Mouse (Mus musculus) MEL (cell line): ENCODE measurements around the gene Mindy1. TPM values are rescaled to one million over a fixed set of nuclear protein-coding genes. Genes with fewer than 3 reads are reported as not detected.

Experiments used
- DNase-seq: peaks from one replicate; pipeline ENCODE4 v3.0.0; 2011; ENCODE audit warnings: low read depth, low spot score
- H3K27ac ChIP-seq: 2 replicates; pipeline ENCODE4 v1.5.1; 2012; ENCODE audit warnings: low read depth, mild to moderate bottlenecking, control low read depth, low read length, moderate library complexity; ENCODE audit not compliant: control insufficient read depth
- H3K27me3 ChIP-seq, 2 experiments: fragments of 150-350 bp in 1 of 2; sonication (generic) in 1 of 2; 2 replicates each; pipeline ENCODE4 v1.6.1; 2012; ENCODE audit warnings: low read length in 2 of 2, mild to moderate bottlenecking in 2 of 2, improper control_type of control experiment in 1 of 2, moderate library complexity in 1 of 2; ENCODE audit not compliant: insufficient read depth in 2 of 2, control insufficient read depth in 1 of 2
- H3K36me3 ChIP-seq, 2 experiments: 2 replicates each; pipeline ENCODE4 v1.6.1; 2012 to 2014; ENCODE audit warnings: low read length in 2 of 2, improper control_type of control experiment in 1 of 2, inconsistent platforms in 1 of 2, mild to moderate bottlenecking in 1 of 2; ENCODE audit not compliant: insufficient read depth in 2 of 2, control insufficient read depth in 1 of 2
- H3K4me1 ChIP-seq, 2 experiments: fragments of 150-350 bp in 1 of 2; sonication (generic) in 1 of 2; 2 replicates each; pipeline ENCODE4 v1.6.1; 2012; ENCODE audit warnings: low read length in 2 of 2, improper control_type of control experiment in 1 of 2, mild to moderate bottlenecking in 1 of 2; ENCODE audit not compliant: insufficient read depth in 2 of 2, control insufficient read depth in 1 of 2
- H3K4me3 ChIP-seq, 2 experiments: fragments of 150-350 bp in 1 of 2; sonication (generic) in 1 of 2; 2 replicates each; pipeline ENCODE4 v1.5.1; 2012; ENCODE audit warnings: low read depth in 2 of 2, low read length in 2 of 2, mild to moderate bottlenecking in 2 of 2, moderate library complexity in 2 of 2, control low read depth in 1 of 2, improper control_type of control experiment in 1 of 2; ENCODE audit not compliant: control insufficient read depth in 1 of 2, insufficient read depth in 1 of 2
- H3K79me2 ChIP-seq: 2 replicates; pipeline ENCODE4 v1.6.1; 2012; ENCODE audit warnings: mild to moderate bottlenecking, low read length, moderate library complexity; ENCODE audit not compliant: control insufficient read depth, poor library complexity, insufficient read depth
- H3K9ac ChIP-seq: 2 replicates; pipeline ENCODE4 v1.6.1; 2012; ENCODE audit warnings: low read depth, mild to moderate bottlenecking, control low read depth, low read length, moderate library complexity; ENCODE audit not compliant: control insufficient read depth, poor library complexity, severe bottlenecking
- H3K9me3 ChIP-seq: fragments of 150-350 bp; sonication (generic); replicated peaks from 2 replicates; pipeline ENCODE4 v1.6.1; 2012; ENCODE audit warnings: mild to moderate bottlenecking, low read length, improper control_type of control experiment, moderate library complexity; ENCODE audit not compliant: insufficient read depth
- BHLHE40 ChIP-seq: IDR thresholded peaks from 2 replicates; pipeline ENCODE4 v1.6.1; 2012; ENCODE audit warnings: low read depth, mild to moderate bottlenecking, inconsistent platforms, low read length, improper control_type of control experiment, borderline replicate concordance
- CHD1 ChIP-seq: IDR thresholded peaks from 2 replicates; pipeline ENCODE4 v1.6.1; 2012; ENCODE audit warnings: low read depth, mild to moderate bottlenecking, inconsistent platforms, low read length, improper control_type of control experiment
- CHD2 ChIP-seq: IDR thresholded peaks from 2 replicates; pipeline ENCODE4 v1.6.1; 2011; ENCODE audit warnings: low read length, improper control_type of control experiment
- CTCF ChIP-seq, 3 experiments: IDR thresholded peaks in 2 of 3; conservative IDR thresholded peaks in 1 of 3; 2 replicates each; pipeline ENCODE4 v1.5.1; 2011 to 2012; ENCODE audit warnings: low read length in 3 of 3, low read depth in 2 of 3, mild to moderate bottlenecking in 2 of 3, improper control_type of control experiment in 1 of 3, inconsistent platforms in 1 of 3, mixed read lengths in 1 of 3, moderate library complexity in 1 of 3; ENCODE audit not compliant: control insufficient read depth in 1 of 3, insufficient read depth in 1 of 3, poor library complexity in 1 of 3, severe bottlenecking in 1 of 3
- E2F4 ChIP-seq: IDR thresholded peaks from 2 replicates; pipeline ENCODE4 v1.6.1; 2011; ENCODE audit warnings: low read depth, low read length, improper control_type of control experiment, borderline replicate concordance
- ELF1 ChIP-seq: IDR thresholded peaks from 2 replicates; pipeline ENCODE4 v1.6.1; 2014; ENCODE audit warnings: low read depth, mild to moderate bottlenecking, inconsistent platforms, low read length, improper control_type of control experiment, moderate library complexity
- EP300 ChIP-seq, 2 experiments: IDR thresholded peaks; 2 replicates each; pipeline ENCODE4 v1.6.1; 2011; ENCODE audit warnings: improper control_type of control experiment in 2 of 2, low read length in 2 of 2, low read depth in 1 of 2, mild to moderate bottlenecking in 1 of 2
- ETS1 ChIP-seq: IDR thresholded peaks from 2 replicates; pipeline ENCODE4 v1.6.1; 2012; ENCODE audit warnings: low read depth, mild to moderate bottlenecking, inconsistent platforms, low read length, improper control_type of control experiment, moderate library complexity
- GABPA ChIP-seq: IDR thresholded peaks from 2 replicates; pipeline ENCODE4 v1.6.1; 2012; ENCODE audit warnings: low read depth, mild to moderate bottlenecking, inconsistent platforms, low read length, improper control_type of control experiment, moderate library complexity
- HCFC1 ChIP-seq: IDR thresholded peaks from 2 replicates; pipeline ENCODE4 v1.6.1; 2012; ENCODE audit warnings: low read depth, mild to moderate bottlenecking, inconsistent platforms, low read length, improper control_type of control experiment, moderate library complexity
- JUND ChIP-seq: IDR thresholded peaks from 2 replicates; pipeline ENCODE4 v1.6.1; 2011; ENCODE audit warnings: low read depth, mild to moderate bottlenecking, improper control_type of control experiment, low read length
- KAT2A ChIP-seq: conservative IDR thresholded peaks from 2 replicates; pipeline ENCODE4 v1.6.1; 2012; ENCODE audit warnings: low read depth, low read length, improper control_type of control experiment, inconsistent platforms
- MAFK ChIP-seq: IDR thresholded peaks from 2 replicates; pipeline ENCODE4 v1.6.1; 2011; ENCODE audit warnings: low read depth, mild to moderate bottlenecking, low read length, improper control_type of control experiment, borderline replicate concordance
- MAX ChIP-seq: IDR thresholded peaks from 2 replicates; pipeline ENCODE4 v1.6.1; 2011; ENCODE audit warnings: low read length, improper control_type of control experiment
- MAZ ChIP-seq: IDR thresholded peaks from 2 replicates; pipeline ENCODE4 v1.6.1; 2012; ENCODE audit warnings: low read depth, mild to moderate bottlenecking, inconsistent platforms, low read length, improper control_type of control experiment
- MEF2A ChIP-seq: IDR thresholded peaks from 2 replicates; pipeline ENCODE4 v1.6.1; 2014; ENCODE audit warnings: low read depth, mild to moderate bottlenecking, inconsistent platforms, low read length, improper control_type of control experiment; ENCODE audit not compliant: poor library complexity, insufficient replicate concordance, severe bottlenecking; ENCODE audit errors: extremely low read depth
- MXI1 ChIP-seq: IDR thresholded peaks from 2 replicates; pipeline ENCODE4 v1.6.1; 2011; ENCODE audit warnings: mild to moderate bottlenecking, low read depth, low read length, improper control_type of control experiment
- MYB ChIP-seq: IDR thresholded peaks from 2 replicates; pipeline ENCODE4 v1.6.1; 2011; ENCODE audit warnings: mild to moderate bottlenecking, low read depth, low read length, improper control_type of control experiment
- MYC ChIP-seq: IDR thresholded peaks from 2 replicates; pipeline ENCODE4 v1.6.1; 2011; ENCODE audit warnings: low read depth, mild to moderate bottlenecking, low read length, improper control_type of control experiment, moderate library complexity
- NELFE ChIP-seq: IDR thresholded peaks from 2 replicates; pipeline ENCODE4 v1.6.1; 2011; ENCODE audit warnings: low read depth, low read length, improper control_type of control experiment
- NRF1 ChIP-seq: IDR thresholded peaks from 2 replicates; pipeline ENCODE4 v1.6.1; 2014; ENCODE audit warnings: low read depth, mild to moderate bottlenecking, inconsistent platforms, low read length, improper control_type of control experiment, moderate library complexity; ENCODE audit not compliant: poor library complexity, insufficient read depth, severe bottlenecking
- POLR2A ChIP-seq, 2 experiments: IDR thresholded peaks; 2 replicates each; pipeline ENCODE4 v1.6.1; 2011 to 2012; ENCODE audit warnings: low read length in 2 of 2, mild to moderate bottlenecking in 2 of 2, control low read depth in 1 of 2, improper control_type of control experiment in 1 of 2, low read depth in 1 of 2, moderate library complexity in 1 of 2; ENCODE audit not compliant: control insufficient read depth in 1 of 2, insufficient read depth in 1 of 2, poor library complexity in 1 of 2
- POLR2AphosphoS2 ChIP-seq: IDR thresholded peaks from 2 replicates; pipeline ENCODE4 v1.6.1; 2011; ENCODE audit warnings: low read length, improper control_type of control experiment
- POLR2AphosphoS5 ChIP-seq: IDR thresholded peaks from 2 replicates; pipeline ENCODE4 v1.6.1; 2012; ENCODE audit warnings: low read depth, borderline replicate concordance, mild to moderate bottlenecking, inconsistent platforms, low read length, moderate library complexity, mixed read lengths
- RAD21 ChIP-seq: IDR thresholded peaks from 2 replicates; pipeline ENCODE4 v1.6.1; 2011; ENCODE audit warnings: mild to moderate bottlenecking, low read depth, low read length, improper control_type of control experiment
- SIN3A ChIP-seq: IDR thresholded peaks from 2 replicates; pipeline ENCODE4 v1.6.1; 2012; ENCODE audit warnings: low read length, improper control_type of control experiment, inconsistent platforms
- SMC3 ChIP-seq: IDR thresholded peaks from 2 replicates; pipeline ENCODE4 v1.6.1; 2011; ENCODE audit warnings: low read depth, low read length, improper control_type of control experiment
- TAL1 ChIP-seq: IDR thresholded peaks from 2 replicates; pipeline ENCODE4 v1.6.1; 2012; ENCODE audit warnings: mild to moderate bottlenecking, inconsistent platforms, low read length, moderate library complexity, mixed read lengths
- TBP ChIP-seq: IDR thresholded peaks from 2 replicates; pipeline ENCODE4 v1.8.0; 2011; ENCODE audit warnings: low read depth, low read length, improper control_type of control experiment
- TCF12 ChIP-seq: IDR thresholded peaks from 2 replicates; pipeline ENCODE4 v1.6.1; 2014; ENCODE audit warnings: low read depth, mild to moderate bottlenecking, inconsistent platforms, low read length, improper control_type of control experiment, moderate library complexity
- UBTF ChIP-seq: IDR thresholded peaks from 2 replicates; pipeline ENCODE4 v1.6.1; 2012; ENCODE audit warnings: low read depth, mild to moderate bottlenecking, inconsistent platforms, low read length, improper control_type of control experiment, moderate library complexity, borderline replicate concordance; ENCODE audit not compliant: insufficient read depth
- USF1 ChIP-seq: IDR thresholded peaks from 2 replicates; pipeline ENCODE4 v1.6.1; 2014; ENCODE audit warnings: low read depth, mild to moderate bottlenecking, inconsistent platforms, low read length, improper control_type of control experiment, moderate library complexity
- USF2 ChIP-seq, 2 experiments: IDR thresholded peaks; 2 replicates each; pipeline ENCODE4 v1.6.1; 2011 to 2012; ENCODE audit warnings: improper control_type of control experiment in 2 of 2, low read length in 2 of 2, borderline replicate concordance in 1 of 2, inconsistent platforms in 1 of 2, low read depth in 1 of 2, mild to moderate bottlenecking in 1 of 2; ENCODE audit not compliant: insufficient read depth in 1 of 2
- ZC3H11A ChIP-seq: IDR thresholded peaks from 2 replicates; pipeline ENCODE4 v1.6.1; 2012; ENCODE audit warnings: low read depth, mild to moderate bottlenecking, inconsistent platforms, low read length, improper control_type of control experiment
- ZKSCAN1 ChIP-seq: IDR thresholded peaks from 2 replicates; pipeline ENCODE4 v1.6.1; 2012; ENCODE audit warnings: low read depth, mild to moderate bottlenecking, inconsistent platforms, low read length, improper control_type of control experiment, moderate library complexity
- ZMIZ1 ChIP-seq: IDR thresholded peaks from 2 replicates; pipeline ENCODE4 v1.6.1; 2012; ENCODE audit warnings: low read depth, mild to moderate bottlenecking, inconsistent platforms, low read length, improper control_type of control experiment, moderate library complexity
- ZNF384 ChIP-seq: IDR thresholded peaks from 2 replicates; pipeline ENCODE4 v1.6.1; 2012; ENCODE audit warnings: low read depth, mild to moderate bottlenecking, inconsistent platforms, low read length, improper control_type of control experiment
- polyA plus RNA-seq, 2 experiments: library from polyadenylated mRNA; stranded (reverse) in 1 of 2; unstranded in 1 of 2; fragments of >175 nt in 1 of 2; fragments of >200 nt in 1 of 2; gene quantifications; 2 replicates each; pipeline versions ENCODE4 v1.2.1 to v1.2.4; 2012; ENCODE audit warnings: low replicate concordance in 2 of 2, low read depth in 1 of 2; ENCODE audit not compliant: insufficient read length in 2 of 2, insufficient read depth in 1 of 2, missing spikeins in 1 of 2
- total RNA-seq: library from RNA; depleted of rRNA; stranded (reverse); fragments of 300-350 nt; gene quantifications from 2 replicates; pipeline ENCODE4 v1.2.3, GENCODE M21; 2012

The Mindy1 gene
- total and polyA plus RNA-seq, 3 experiments, result 203 to 234 TPM; not detected in 1

GRCm38 (mm10) chr3:95328803-95329404 lies 47.8 kb downstream of the Mindy1 start:
- H3K4me1 ChIP-seq, result peaks cover 9 to 18% of the 10 kb centered on the region in 2 experiments
- DNase-seq, result peak; percentile 48
- H3K36me3 ChIP-seq, result peaks cover 26 to 88% of the 10 kb centered on the region in 2 experiments
- no peak overlapping the region for H3K27ac ChIP-seq
- H3K4me3 ChIP-seq, result no peak overlapping the region
- H3K9me3 ChIP-seq, result no peaks in the 10 kb centered on the region
- no peaks in the 10 kb centered on the region for H3K79me2 ChIP-seq
- no peak overlapping the region for H3K9ac ChIP-seq
- H3K27me3 ChIP-seq, result no peaks in the 10 kb centered on the region
- no peak for TF ChIP-seq POLR2AphosphoS5
- no peak; a peak in 1 of 4 replicates for TF ChIP-seq POLR2A (IDR thresholded peaks at IDR 0.05; ENCODE audit: control insufficient read depth in 1 of 2, insufficient read depth in 1 of 2, low read depth in 1 of 2, low read length in 2 of 2, poor library complexity in 1 of 2)
- peak; percentile 63 for TF ChIP-seq ETS1
- TF ChIP-seq MAZ, result no peak; the same call in 1 of the 2 replicates
- TF ChIP-seq MAX, result no peak
- no peak for TF ChIP-seq CHD2
- TF ChIP-seq MYB, result 0 out of 2 replicates have a peak, but pooled peaks have one; percentile 15
- TF ChIP-seq SIN3A, result peak; percentile 50
- no peak for TF ChIP-seq CTCF (IDR thresholded peaks at IDR 0.05 in 2 of 3, conservative IDR thresholded peaks at IDR 0.05 in 1 of 3; ENCODE audit: control insufficient read depth in 1 of 3, insufficient read depth in 1 of 3, low read depth in 2 of 3, low read length in 3 of 3, poor library complexity in 1 of 3, severe bottlenecking in 1 of 3)
- no peak for TF ChIP-seq CHD1
- no peak for TF ChIP-seq ZC3H11A
- no peak for TF ChIP-seq NRF1
- no peak for TF ChIP-seq SMC3
- no peak for TF ChIP-seq MEF2A
- peak; percentile 61 to 74; a peak in 3 of 4 replicates for TF ChIP-seq EP300 (IDR thresholded peaks at IDR 0.05; ENCODE audit: low read depth in 1 of 2, low read length in 2 of 2)
- TF ChIP-seq E2F4, result no peak
- no peak for TF ChIP-seq MAFK
- TF ChIP-seq ZMIZ1, result no peak
- no peak for TF ChIP-seq GABPA
- 0 out of 4 replicates have a peak, but pooled peaks of 1 of the 2 experiments have one; percentile 4 for TF ChIP-seq USF2 (IDR thresholded peaks at IDR 0.05; ENCODE audit: borderline replicate concordance in 1 of 2, insufficient read depth in 1 of 2, low read depth in 1 of 2, low read length in 2 of 2)
- no peak for TF ChIP-seq HCFC1
- TF ChIP-seq KAT2A, result no peak
- no peak for TF ChIP-seq TBP
- TF ChIP-seq UBTF, result no peak
- TF ChIP-seq POLR2AphosphoS2, result no peak
- no peak for TF ChIP-seq MXI1
- TF ChIP-seq NELFE, result no peak
- peak; percentile 70; the same call in 1 of the 2 replicates for TF ChIP-seq TCF12
- TF ChIP-seq JUND, result no peak
- TF ChIP-seq ELF1, result no peak
- TF ChIP-seq BHLHE40, result no peak
- no peak for TF ChIP-seq TAL1
- no peak for TF ChIP-seq RAD21
- TF ChIP-seq MYC, result no peak
- 0 out of 2 replicates have a peak, but pooled peaks have one; percentile 11 for TF ChIP-seq USF1
- peak; percentile 89 for TF ChIP-seq ZNF384
- no peak for TF ChIP-seq ZKSCAN1
